Mouse (Mus musculus) kidney, embryonic 14.5 days (tissue): Measurements from ENCODE around the gene Rbm33. TPM values are rescaled to one million over a fixed set of nuclear protein-coding genes. Genes with fewer than 3 reads are reported as not detected.

Source experiments
- ATAC-seq: fragments of 200-750 bp; cut with Nextera tagmentation; 2 replicates; pipeline ENCODE4 v1.8.0; 2017; ENCODE audit warnings: moderate number of reproducible peaks, mild to moderate bottlenecking, moderate TSS enrichment, moderate library complexity; ENCODE audit not compliant: low FRiP score, low TSS enrichment
- H3K27ac ChIP-seq: fragments of 300-500 bp; sonication (generic); 2 replicates; pipeline ENCODE4 v1.5.1; 2014; ENCODE audit warnings: low read depth, mild to moderate bottlenecking, low read length, moderate library complexity, mixed read lengths
- H3K27me3 ChIP-seq: fragments of 300-500 bp; sonication (generic); 2 replicates; pipeline ENCODE4 v1.6.1; 2014; ENCODE audit warnings: mild to moderate bottlenecking, low read length; ENCODE audit not compliant: control insufficient read depth, insufficient read depth
- H3K36me3 ChIP-seq: fragments of 300-500 bp; sonication (generic); 2 replicates; pipeline ENCODE4 v1.6.1; 2014; ENCODE audit warnings: low read length, mixed read lengths; ENCODE audit not compliant: control insufficient read depth, insufficient read depth
- H3K4me1 ChIP-seq: fragments of 300-500 bp; sonication (generic); 2 replicates; pipeline ENCODE4 v1.6.1; 2014; ENCODE audit warnings: low read length, mixed read lengths; ENCODE audit not compliant: control insufficient read depth, insufficient read depth
- H3K4me2 ChIP-seq: fragments of 300-500 bp; sonication (generic); replicated peaks from 2 replicates; pipeline ENCODE4 v1.6.1; 2014; ENCODE audit warnings: low read depth, mild to moderate bottlenecking, low read length
- H3K4me3 ChIP-seq: fragments of 300-500 bp; sonication (generic); 2 replicates; pipeline ENCODE4 v1.5.1; 2014; ENCODE audit warnings: mild to moderate bottlenecking, low read length
- H3K9ac ChIP-seq: fragments of 300-500 bp; sonication (generic); 2 replicates; pipeline ENCODE4 v1.6.1; 2014; ENCODE audit warnings: low read depth, mild to moderate bottlenecking, low read length, moderate library complexity
- H3K9me3 ChIP-seq: fragments of 300-500 bp; sonication (generic); 2 replicates; pipeline ENCODE4 v1.6.1; 2016; ENCODE audit warnings: low read length; ENCODE audit not compliant: control insufficient read depth
- WGBS: fragments of 180-500 bp; shearing (Covaris S2); extraction: QIAGEN DNeasy Blood & Tissue Kit; methylation state at CpG from one replicate; pipeline ENCODE4 v1.1.7; 2014; 5-methylcytosine and 5-hydroxymethylcytosine counted together
- polyA plus RNA-seq: library from polyadenylated mRNA; unstranded; fragments of >200 nt; fragmentation: Nextera tagmentation; extraction: Ambion mirVana; gene quantifications from 2 replicates; pipeline ENCODE4 v1.2.1, GENCODE M21; 2014

Rbm33 gene
- polyA plus RNA-seq: 12.3 and 25.4 TPM in 2 replicates

DNA sequence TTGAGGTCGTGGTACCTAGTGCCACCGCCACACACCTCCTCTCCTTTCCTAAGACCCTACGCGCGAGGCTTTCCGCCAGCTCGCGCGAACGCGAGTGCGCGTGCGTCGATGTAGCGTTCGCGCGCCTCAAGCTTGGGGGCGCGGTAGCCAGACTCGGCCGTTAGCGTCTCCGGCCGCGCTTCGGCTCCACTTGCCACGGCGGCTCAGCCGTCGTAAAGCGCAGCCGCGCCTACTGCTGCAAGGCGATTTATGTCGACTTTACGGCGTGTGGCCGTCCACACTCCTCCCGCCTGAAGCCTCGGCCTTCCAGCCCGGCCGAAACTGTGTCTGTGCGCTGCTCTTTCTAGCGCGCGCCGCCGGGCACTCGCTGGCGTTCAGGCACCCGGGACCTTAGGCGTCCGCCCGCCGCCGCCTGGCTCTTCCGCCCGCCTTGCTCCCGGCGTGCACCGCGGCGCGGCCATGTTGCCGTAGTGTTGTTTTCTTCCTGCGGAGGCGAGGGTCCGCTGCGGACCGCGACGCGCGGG lies at the start of gene Rbm33:
Gene Rbm33 (plus strand): TSS at position 400 of the 524 bp plus-strand sequence.
- peak within 1 kb of the TSS; percentile 100 for H3K9ac ChIP-seq
- no peaks in the 10 kb centered on the region for H3K27me3 ChIP-seq
- no peaks in the 10 kb centered on the region for H3K36me3 ChIP-seq
- H3K4me2 ChIP-seq: peak within 1 kb of the TSS; percentile 70
- no peaks in the 10 kb centered on the region for H3K9me3 ChIP-seq
- H3K4me1 ChIP-seq: peaks cover 4% of the 10 kb centered on the region
- H3K4me3 ChIP-seq: peak within 1 kb of the TSS; percentile 97
- peak; percentile 94 for ATAC-seq
- peak within 1 kb of the TSS; percentile 100 for H3K27ac ChIP-seq
- WGBS: under 1% methylated on average over 76 of the region's 76 CpGs

DNA sequence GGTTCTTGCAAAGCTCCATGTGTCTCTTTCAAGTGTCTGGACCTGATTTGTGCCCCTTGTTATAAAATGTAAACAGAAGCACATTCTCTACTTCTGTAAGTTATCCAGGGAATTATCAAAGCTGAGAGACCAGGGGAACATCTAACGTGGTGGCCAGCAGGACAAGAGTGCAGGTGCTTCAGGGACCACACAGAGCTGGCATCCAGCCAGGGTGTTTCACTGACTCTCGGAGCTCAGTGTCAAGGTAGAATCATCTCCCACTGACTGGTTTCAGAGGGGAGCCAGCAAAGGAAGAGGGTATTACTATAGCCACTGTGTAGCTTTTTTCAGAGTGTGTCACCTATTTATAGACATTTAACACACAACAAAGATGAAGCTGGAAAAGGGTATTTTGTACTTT lies 49.3 kb upstream of the Rbm33 start:
- ATAC-seq: no peak
- H3K4me1 ChIP-seq: no peaks in the 10 kb centered on the region
- H3K4me2 ChIP-seq: no peak overlapping the region
- H3K9ac ChIP-seq: no peak overlapping the region
- no peak overlapping the region for H3K27ac ChIP-seq
- H3K9me3 ChIP-seq: no peaks in the 10 kb centered on the region
- no peaks in the 10 kb centered on the region for H3K27me3 ChIP-seq
- H3K4me3 ChIP-seq: no peak overlapping the region
- H3K36me3 ChIP-seq: no peaks in the 10 kb centered on the region
- WGBS: 46% methylated on average over 2 of the region's 2 CpGs

DNA sequence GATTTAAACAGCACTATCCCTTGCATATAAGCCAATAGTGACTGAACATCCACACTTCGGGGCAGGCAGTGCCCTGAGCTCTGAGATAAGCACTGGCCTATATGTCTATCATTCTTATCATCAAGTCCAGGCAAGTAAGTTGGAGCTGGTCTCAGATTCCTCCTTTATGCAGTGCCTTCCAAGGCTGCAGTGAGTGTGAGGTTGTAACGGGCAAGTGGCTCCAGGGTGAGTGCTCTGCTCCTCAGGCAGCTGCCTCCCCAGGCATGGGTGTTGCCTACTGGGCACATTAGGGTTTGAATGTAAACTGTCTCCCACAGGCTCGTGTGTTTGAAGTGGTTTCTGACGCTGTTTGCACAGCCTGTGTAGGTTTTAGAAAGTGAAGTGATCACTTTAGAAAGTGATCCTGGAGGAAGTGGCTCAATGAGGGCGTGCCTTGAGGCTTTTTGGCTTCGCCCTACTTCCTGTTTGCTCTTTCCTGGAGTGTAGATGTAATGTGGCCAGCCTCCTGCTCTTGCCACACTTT lies 47.4 kb upstream of the Rbm33 start:
- Histone ChIP-seq H3K4me3 (no peak overlapping the region), H3K4me2 (no peak overlapping the region), H3K9me3 (no peaks in the 10 kb centered on the region), H3K27me3 (no peaks in the 10 kb centered on the region), H3K4me1 (no peaks in the 10 kb centered on the region), H3K36me3 (no peaks in the 10 kb centered on the region), H3K9ac (no peak overlapping the region), H3K27ac (no peak overlapping the region)
- WGBS: 51% methylated on average over 6 of the region's 6 CpGs
- ATAC-seq: no peak

DNA sequence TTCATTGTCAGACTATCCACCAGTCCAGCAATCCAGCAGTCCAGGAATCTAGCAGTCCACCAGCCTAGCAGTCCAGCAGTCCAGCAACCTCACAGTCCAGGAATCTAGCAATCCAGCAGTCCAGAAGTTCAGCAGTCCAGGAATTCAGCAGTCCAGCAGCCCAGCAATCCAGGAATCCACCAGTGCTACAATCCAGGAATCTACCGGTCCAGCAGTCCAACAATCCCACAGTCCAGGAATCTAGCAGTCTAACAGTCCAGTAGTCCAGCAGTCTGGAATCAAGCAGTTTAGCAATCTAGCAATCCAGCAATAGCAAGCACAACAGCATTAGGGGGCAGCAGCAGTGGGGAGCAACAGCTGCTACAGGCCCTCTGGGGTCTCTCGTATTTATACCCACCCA lies 44.1 kb upstream of the Rbm33 start:
- 81% methylated on average over 2 of the region's 2 CpGs for WGBS
- Histone ChIP-seq H3K27ac (no peak overlapping the region), H3K4me3 (no peak overlapping the region), H3K4me2 (no peak overlapping the region), H3K4me1 (no peaks in the 10 kb centered on the region), H3K27me3 (no peaks in the 10 kb centered on the region), H3K9me3 (no peaks in the 10 kb centered on the region), H3K36me3 (no peaks in the 10 kb centered on the region), H3K9ac (no peak overlapping the region)
- ATAC-seq: no peak

DNA sequence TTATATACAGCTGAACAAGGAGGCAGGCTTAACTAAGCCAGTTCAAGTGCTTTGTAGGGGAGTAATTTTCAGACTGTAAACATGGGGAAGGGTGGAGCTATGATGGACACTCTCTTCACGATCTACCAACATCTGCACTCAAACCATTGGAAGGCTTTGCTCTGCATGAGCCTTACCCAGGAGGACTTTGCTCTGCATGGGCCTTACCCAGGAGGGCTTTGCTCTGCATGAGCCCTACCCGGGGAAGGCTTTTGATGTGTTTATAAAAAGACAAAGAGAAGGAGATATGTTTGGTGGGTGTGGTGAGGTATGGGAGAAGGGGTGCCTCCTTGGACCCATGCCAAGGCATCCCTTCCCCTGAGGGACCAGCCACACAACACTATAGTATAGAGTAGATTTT lies 39.6 kb upstream of the Rbm33 start:
- no peaks in the 10 kb centered on the region for H3K36me3 ChIP-seq
- no peaks in the 10 kb centered on the region for H3K9me3 ChIP-seq
- H3K4me3 ChIP-seq: no peak overlapping the region
- no peak for ATAC-seq
- no peak overlapping the region for H3K27ac ChIP-seq
- no peak overlapping the region for H3K4me2 ChIP-seq
- H3K4me1 ChIP-seq: no peaks in the 10 kb centered on the region
- WGBS: 57% methylated on average over 2 of the region's 2 CpGs
- H3K27me3 ChIP-seq: no peaks in the 10 kb centered on the region
- no peak overlapping the region for H3K9ac ChIP-seq

DNA sequence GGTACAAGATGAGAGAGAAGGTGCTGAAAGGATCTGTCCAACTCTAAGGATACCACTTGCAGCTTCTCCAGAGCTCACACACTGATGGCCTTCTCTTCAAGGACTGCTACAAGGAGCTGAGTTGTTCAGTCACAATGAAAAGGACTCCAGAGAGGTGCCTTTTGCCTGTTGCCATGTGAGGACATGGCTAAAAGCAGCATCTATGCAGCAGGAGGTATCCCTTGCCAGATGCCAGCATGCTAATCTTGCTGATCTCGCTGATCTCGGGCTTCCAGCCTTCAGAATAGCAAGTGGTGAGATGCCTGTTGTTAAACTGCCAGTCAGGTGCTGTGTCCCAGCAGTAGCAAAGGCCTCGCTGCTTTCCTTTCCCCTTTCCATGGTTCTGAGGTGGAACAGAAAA lies 27.8 kb upstream of the Rbm33 start:
- Histone ChIP-seq H3K4me1 (no peaks in the 10 kb centered on the region), H3K4me2 (no peak overlapping the region), H3K9me3 (no peaks in the 10 kb centered on the region), H3K9ac (no peak overlapping the region), H3K36me3 (no peaks in the 10 kb centered on the region), H3K27me3 (no peaks in the 10 kb centered on the region), H3K27ac (no peak overlapping the region), H3K4me3 (no peak overlapping the region)
- WGBS: 31% methylated on average over 3 of the region's 3 CpGs
- no peak for ATAC-seq

DNA sequence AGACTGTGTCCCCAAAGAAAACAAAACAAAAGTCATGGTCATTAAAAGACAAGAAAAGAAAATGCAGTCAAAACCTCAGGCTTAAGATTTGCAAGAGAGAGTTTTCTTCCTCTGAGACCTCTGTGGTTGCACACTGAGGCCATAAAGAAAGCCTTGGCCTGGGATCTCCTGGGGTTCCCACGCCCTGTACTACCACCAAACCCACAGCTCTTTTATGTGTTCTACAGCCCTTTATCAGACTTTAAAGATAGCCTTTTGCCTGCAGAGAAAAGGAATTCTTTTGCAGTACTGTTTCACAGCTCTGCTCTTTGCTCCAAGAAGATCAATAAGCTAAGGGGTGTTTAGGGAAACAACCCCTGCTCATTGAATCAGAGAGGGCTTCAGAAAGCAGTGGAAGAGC lies 26.3 kb upstream of the Rbm33 start:
- Histone ChIP-seq H3K4me3 (no peak overlapping the region), H3K27ac (no peak overlapping the region), H3K27me3 (no peaks in the 10 kb centered on the region), H3K36me3 (no peaks in the 10 kb centered on the region), H3K9ac (no peak overlapping the region), H3K9me3 (no peaks in the 10 kb centered on the region), H3K4me2 (no peak overlapping the region), H3K4me1 (no peaks in the 10 kb centered on the region)
- 48% methylated on average over 1 of the region's 1 CpGs for WGBS
- ATAC-seq: no peak

DNA sequence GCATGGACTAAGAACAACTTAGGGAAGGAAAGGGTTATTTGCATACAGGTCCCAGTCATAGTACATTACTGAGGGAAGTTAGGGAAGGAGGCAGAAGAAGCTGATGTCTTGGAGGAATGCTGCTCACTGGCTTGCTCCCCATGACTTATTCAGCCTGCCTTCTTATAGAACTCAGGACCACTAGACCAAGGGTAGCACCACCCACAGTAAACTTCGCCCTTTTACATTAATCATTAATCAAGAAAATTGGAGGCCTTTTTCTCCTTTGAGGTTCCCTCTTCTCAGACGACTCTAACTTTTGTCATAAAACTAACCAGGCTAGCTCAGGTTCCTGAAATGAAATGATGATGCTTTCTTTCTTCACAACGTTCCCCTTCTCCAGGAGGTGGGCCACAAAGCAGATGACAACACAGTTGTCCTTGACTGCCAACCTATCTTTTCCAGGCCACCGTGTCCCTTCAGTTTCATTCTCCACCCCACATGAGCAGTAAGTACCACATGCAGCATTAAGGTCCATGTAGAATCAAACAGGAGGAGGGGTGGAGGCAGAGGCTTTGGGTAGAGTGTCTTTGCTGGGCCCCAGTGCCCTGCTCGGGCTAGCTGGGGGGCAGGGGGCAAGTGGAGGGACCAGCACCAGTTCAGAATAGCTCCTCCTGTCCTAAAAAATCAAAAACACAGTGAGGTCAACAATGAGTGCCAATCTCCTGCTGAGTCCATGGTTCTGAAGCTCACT lies 25.6 kb upstream of the Rbm33 start:
- Histone ChIP-seq H3K4me3 (no peak overlapping the region), H3K27me3 (no peaks in the 10 kb centered on the region), H3K36me3 (no peaks in the 10 kb centered on the region), H3K9ac (no peak overlapping the region), H3K9me3 (no peaks in the 10 kb centered on the region), H3K4me2 (no peak overlapping the region), H3K4me1 (no peaks in the 10 kb centered on the region), H3K27ac (no peak overlapping the region)
- no peak for ATAC-seq
- 75% methylated on average over 5 of the region's 5 CpGs for WGBS

DNA sequence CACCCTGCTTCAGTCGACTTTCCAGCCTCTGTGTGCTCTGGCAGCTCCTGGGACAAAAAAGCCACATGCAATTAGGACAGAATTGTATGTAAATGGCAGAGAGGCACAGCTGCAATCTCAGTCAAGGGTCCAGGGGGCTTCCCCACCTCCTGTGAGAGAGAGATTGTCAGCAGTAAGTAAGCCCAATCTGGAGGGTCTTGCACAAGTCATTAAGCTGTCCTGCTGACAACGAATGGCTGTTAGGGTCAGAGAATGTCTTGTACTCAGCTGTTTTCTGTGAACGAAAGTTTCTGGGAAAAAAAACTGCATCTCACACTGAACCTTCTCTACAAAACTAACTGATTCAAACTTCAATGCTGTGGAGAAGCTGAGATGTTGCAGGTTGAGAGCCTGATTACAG lies 24.6 kb upstream of the Rbm33 start:
- Histone ChIP-seq H3K36me3 (no peaks in the 10 kb centered on the region), H3K9me3 (no peaks in the 10 kb centered on the region), H3K4me1 (no peaks in the 10 kb centered on the region), H3K27ac (no peak overlapping the region), H3K27me3 (no peaks in the 10 kb centered on the region), H3K4me2 (no peak overlapping the region), H3K9ac (no peak overlapping the region), H3K4me3 (no peak overlapping the region)
- ATAC-seq: peak; percentile 82
- WGBS: 9% methylated on average over 3 of the region's 3 CpGs
